Mouse (Mus musculus): ENCODE data around the gene Lrpprc. TPM values are rescaled to one million over a fixed set of nuclear protein-coding genes. Genes with fewer than 3 reads are reported as not detected.
A peak's percentile ranks its signal among the peaks of the same experiment; 100 is the strongest.

The Lrpprc gene
- polyA plus RNA-seq, 1 experiment: 5.4 TPM

DNA sequence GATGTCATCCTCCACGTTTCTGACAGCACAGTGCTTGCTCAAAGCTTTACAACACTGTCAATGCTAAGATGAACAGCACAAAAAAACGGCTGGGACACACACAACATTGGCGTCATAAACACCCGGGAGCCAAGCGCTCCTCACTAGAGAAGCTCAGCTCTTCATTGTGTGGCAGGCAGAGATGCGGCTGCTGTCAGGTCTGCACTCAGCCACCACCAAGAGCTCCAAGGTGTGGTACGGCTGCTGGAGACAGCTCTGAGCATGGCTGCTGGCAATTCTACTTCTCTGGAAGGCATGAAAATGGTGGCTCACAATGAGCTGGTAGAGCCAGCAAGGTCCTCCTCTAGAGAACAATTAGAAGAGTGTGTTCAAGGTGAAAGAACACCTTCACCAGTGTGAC lies 81.8 kb downstream of the Lrpprc start:
- H3K4me1 ChIP-seq (ENCODE audit: control insufficient read depth, insufficient read depth, insufficient read length): no peaks in the 10 kb centered on the region

DNA sequence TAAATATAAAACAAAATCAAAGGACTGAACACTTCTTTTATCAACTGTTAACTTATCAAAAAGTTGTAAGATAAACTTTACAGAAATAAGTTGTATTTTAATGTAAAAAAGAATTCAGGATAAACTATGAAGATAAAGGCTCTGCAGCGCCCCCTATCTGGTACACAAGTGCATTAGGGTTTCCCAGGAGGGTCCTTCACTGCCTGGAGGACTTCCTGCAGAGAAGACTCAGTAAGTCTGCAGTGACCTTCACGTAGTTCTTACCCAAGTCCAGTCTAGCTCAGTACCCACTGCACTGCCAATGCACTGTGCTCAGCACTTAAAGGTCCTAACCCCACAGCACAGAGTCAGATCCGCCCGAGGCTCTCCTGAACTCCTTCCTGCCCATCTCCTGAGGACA lies 83.2 kb downstream of the Lrpprc start:
- no peak overlapping the region for H3K4me3 ChIP-seq (ENCODE audit: extremely low read depth, insufficient read depth, insufficient read length)
- peaks cover 27% of the 10 kb centered on the region for H3K36me3 ChIP-seq (ENCODE audit: control insufficient read depth, insufficient read depth, low read length)
- WGBS: 84% methylated on average over 4 of the region's 4 CpGs
- TF ChIP-seq POLR2A (IDR thresholded peaks at IDR 0.05; ENCODE audit: low read depth, low read length): no peak
- no peak for TF ChIP-seq CTCF (IDR thresholded peaks at IDR 0.05; ENCODE audit: extremely low read depth, insufficient read depth, insufficient read length, insufficient replicate concordance)
- no peak overlapping the region for H3K27ac ChIP-seq (ENCODE audit: insufficient read depth, low read length)
- H3K4me1 ChIP-seq (ENCODE audit: control insufficient read depth, insufficient read depth, insufficient read length): no peaks in the 10 kb centered on the region
- no peaks in the 10 kb centered on the region for H3K27me3 ChIP-seq (ENCODE audit: control insufficient read depth, insufficient read depth, low read length)
- no peak for DNase-seq (ENCODE audit: low read depth in 1 of 2, low spot score in 2 of 2)

More for the DNA sequence above, 81.8 kb downstream of the Lrpprc start:
- Histone ChIP-seq H3K4me3 (ENCODE audit: extremely low read depth, insufficient read depth, insufficient read length) (no peak overlapping the region), H3K27ac (ENCODE audit: insufficient read depth, low read length) (no peak overlapping the region), H3K27me3 (ENCODE audit: control insufficient read depth, insufficient read depth, low read length) (no peaks in the 10 kb centered on the region), H3K36me3 (ENCODE audit: control insufficient read depth, insufficient read depth, low read length) (peaks cover 31% of the 10 kb centered on the region)
- WGBS: 91% methylated on average over 7 of the region's 7 CpGs
- DNase-seq (ENCODE audit: low read depth in 1 of 2, low spot score in 2 of 2): no peak
- TF ChIP-seq POLR2A (IDR thresholded peaks at IDR 0.05; ENCODE audit: low read depth, low read length): no peak
- TF ChIP-seq CTCF (IDR thresholded peaks at IDR 0.05; ENCODE audit: extremely low read depth, insufficient read depth, insufficient read length, insufficient replicate concordance): no peak

DNA sequence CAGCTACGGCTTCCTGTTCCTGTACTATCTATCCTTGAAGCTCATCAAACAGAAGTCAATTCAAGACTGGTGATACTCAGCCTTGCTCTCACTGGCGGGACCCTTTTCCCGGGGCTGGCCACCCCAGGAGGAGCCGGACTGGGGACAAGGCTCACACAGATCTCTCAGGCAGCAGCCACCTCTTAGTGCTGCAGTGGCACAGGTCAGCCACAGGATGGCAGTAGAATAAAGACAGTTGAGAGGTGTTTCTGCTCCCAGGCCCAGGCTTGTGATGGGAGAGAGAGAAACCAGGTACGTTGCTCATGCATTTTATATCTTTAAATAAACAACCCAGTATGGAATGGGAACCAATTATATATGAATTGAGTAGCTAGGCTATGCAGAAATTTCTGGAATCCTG lies 91.9 kb downstream of the Lrpprc start:
- TF ChIP-seq CTCF (IDR thresholded peaks at IDR 0.05; ENCODE audit: extremely low read depth, insufficient read depth, insufficient read length, insufficient replicate concordance) (peak; percentile 61; the same call in 1 of the 2 replicates), POLR2A (IDR thresholded peaks at IDR 0.05; ENCODE audit: low read depth, low read length) (no peak)
- WGBS: 33% methylated on average over 5 of the region's 5 CpGs
- no peak for DNase-seq (ENCODE audit: low read depth in 1 of 2, low spot score in 2 of 2)

DNA sequence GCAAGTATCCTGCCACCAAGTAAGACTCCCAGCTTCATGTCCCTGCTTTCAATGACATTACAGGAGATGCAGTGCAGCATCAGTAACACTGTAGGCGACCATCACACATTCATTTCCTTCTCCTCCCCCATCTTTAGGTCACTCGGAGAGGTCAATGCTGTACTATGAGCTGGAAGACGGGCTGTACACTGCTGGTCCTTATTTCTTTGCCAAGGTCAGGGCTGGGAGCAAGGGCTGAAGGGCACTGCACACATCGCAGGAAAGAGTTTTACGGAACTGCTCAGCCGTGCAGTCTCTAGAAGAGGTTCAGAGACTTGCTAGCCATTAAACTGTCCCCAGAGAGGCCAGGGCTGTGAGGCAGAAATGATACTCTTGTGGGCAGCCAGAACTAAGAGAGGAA lies 94.1 kb downstream of the Lrpprc start:
- no peak overlapping the region for H3K27ac ChIP-seq (ENCODE audit: insufficient read depth, low read length)
- 64% methylated on average over 6 of the region's 6 CpGs for WGBS
- no peak for TF ChIP-seq CTCF (IDR thresholded peaks at IDR 0.05; ENCODE audit: extremely low read depth, insufficient read depth, insufficient read length, insufficient replicate concordance)
- TF ChIP-seq POLR2A (IDR thresholded peaks at IDR 0.05; ENCODE audit: low read depth, low read length): no peak
- no peak overlapping the region for H3K4me3 ChIP-seq (ENCODE audit: extremely low read depth, insufficient read depth, insufficient read length)
- no peaks in the 10 kb centered on the region for H3K27me3 ChIP-seq (ENCODE audit: control insufficient read depth, insufficient read depth, low read length)
- H3K4me1 ChIP-seq (ENCODE audit: control insufficient read depth, insufficient read depth, insufficient read length): no peaks in the 10 kb centered on the region
- no peak for DNase-seq (ENCODE audit: low read depth in 1 of 2, low spot score in 2 of 2)
- no peaks in the 10 kb centered on the region for H3K36me3 ChIP-seq (ENCODE audit: control insufficient read depth, insufficient read depth, low read length)

More for the DNA sequence above, 91.9 kb downstream of the Lrpprc start:
- H3K36me3 ChIP-seq (ENCODE audit: control insufficient read depth, insufficient read depth, low read length): peaks cover 2% of the 10 kb centered on the region
- H3K27me3 ChIP-seq (ENCODE audit: control insufficient read depth, insufficient read depth, low read length): no peaks in the 10 kb centered on the region
- no peak overlapping the region for H3K27ac ChIP-seq (ENCODE audit: insufficient read depth, low read length)
- no peaks in the 10 kb centered on the region for H3K4me1 ChIP-seq (ENCODE audit: control insufficient read depth, insufficient read depth, insufficient read length)
- H3K4me3 ChIP-seq (ENCODE audit: extremely low read depth, insufficient read depth, insufficient read length): no peak overlapping the region

DNA sequence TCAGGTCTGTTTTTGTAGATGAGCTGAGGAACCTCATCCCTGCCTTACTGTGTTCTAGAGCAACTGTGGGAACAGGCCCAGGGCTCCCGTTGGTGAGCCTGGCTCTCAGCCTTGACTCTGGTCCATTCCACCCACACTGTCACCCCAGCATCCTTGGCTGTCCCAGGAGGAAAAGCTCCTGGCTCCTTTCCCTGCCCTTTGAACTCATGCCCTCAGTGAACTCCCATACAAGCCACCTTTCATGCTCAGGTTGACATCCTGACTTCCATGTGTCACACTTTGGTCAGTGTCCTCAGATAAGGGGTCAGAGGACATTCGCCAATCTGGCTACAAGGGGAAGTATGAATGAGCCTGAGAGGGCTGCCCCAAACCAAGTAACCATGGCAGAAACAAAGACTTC lies 96.8 kb downstream of the Lrpprc start:
- no peak overlapping the region for H3K27ac ChIP-seq (ENCODE audit: insufficient read depth, low read length)
- H3K4me3 ChIP-seq (ENCODE audit: extremely low read depth, insufficient read depth, insufficient read length): no peak overlapping the region
- H3K36me3 ChIP-seq (ENCODE audit: control insufficient read depth, insufficient read depth, low read length): no peaks in the 10 kb centered on the region
- no peak for DNase-seq (ENCODE audit: low read depth in 1 of 2, low spot score in 2 of 2)
- no peaks in the 10 kb centered on the region for H3K4me1 ChIP-seq (ENCODE audit: control insufficient read depth, insufficient read depth, insufficient read length)
- no peaks in the 10 kb centered on the region for H3K27me3 ChIP-seq (ENCODE audit: control insufficient read depth, insufficient read depth, low read length)
- 79% methylated on average over 2 of the region's 2 CpGs for WGBS
- TF ChIP-seq CTCF (IDR thresholded peaks at IDR 0.05; ENCODE audit: extremely low read depth, insufficient read depth, insufficient read length, insufficient replicate concordance) (no peak), POLR2A (IDR thresholded peaks at IDR 0.05; ENCODE audit: low read depth, low read length) (no peak)

DNA sequence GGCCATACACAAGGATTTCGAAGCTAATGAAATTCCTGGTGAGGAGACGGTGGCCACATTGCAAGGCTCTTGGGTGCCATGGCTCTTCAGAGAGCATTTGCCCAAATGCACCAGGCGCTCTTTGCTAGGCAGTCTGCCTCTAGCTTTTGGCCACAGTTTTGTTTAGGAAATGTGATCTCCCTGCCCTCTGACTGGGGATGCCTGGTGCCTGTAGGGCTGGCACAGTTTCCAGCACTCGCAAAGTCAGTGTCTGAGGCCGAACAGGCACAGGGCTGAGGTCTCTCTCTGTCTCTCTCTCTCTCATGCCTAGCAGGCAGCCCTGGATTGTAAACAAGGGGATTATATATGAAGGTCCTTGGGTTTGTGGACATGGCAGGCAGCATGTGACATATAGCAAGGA lies 100.5 kb downstream of the Lrpprc start:
- H3K27ac ChIP-seq (ENCODE audit: insufficient read depth, low read length): no peak overlapping the region
- DNase-seq (ENCODE audit: low read depth in 1 of 2, low spot score in 2 of 2): no peak
- H3K36me3 ChIP-seq (ENCODE audit: control insufficient read depth, insufficient read depth, low read length): no peaks in the 10 kb centered on the region

DNA sequence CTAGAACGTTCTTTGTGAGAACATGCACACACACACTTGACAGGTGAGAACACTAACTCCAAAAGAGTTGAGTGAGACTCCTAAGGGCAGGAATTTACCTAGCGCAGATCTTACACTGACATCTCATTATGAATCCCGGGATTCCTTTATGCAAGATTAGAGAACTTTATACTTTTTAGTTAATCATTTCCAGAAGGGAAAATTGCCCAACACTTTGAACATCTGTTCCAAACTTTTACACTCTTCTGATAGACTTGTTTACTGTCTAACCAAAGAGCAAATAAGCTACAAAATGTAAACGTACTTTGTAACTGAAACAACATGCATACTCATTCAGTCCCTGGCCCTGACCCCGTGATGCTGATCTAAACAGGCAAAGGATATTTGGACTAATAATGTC lies 101.3 kb downstream of the Lrpprc start:
- H3K27ac ChIP-seq (ENCODE audit: insufficient read depth, low read length): no peak overlapping the region
- no peak for DNase-seq (ENCODE audit: low read depth in 1 of 2, low spot score in 2 of 2)
- no peak overlapping the region for H3K4me3 ChIP-seq (ENCODE audit: extremely low read depth, insufficient read depth, insufficient read length)
- 85% methylated on average over 5 of the region's 5 CpGs for WGBS
- no peaks in the 10 kb centered on the region for H3K27me3 ChIP-seq (ENCODE audit: control insufficient read depth, insufficient read depth, low read length)
- no peaks in the 10 kb centered on the region for H3K4me1 ChIP-seq (ENCODE audit: control insufficient read depth, insufficient read depth, insufficient read length)
- TF ChIP-seq POLR2A (IDR thresholded peaks at IDR 0.05; ENCODE audit: low read depth, low read length) (no peak), CTCF (IDR thresholded peaks at IDR 0.05; ENCODE audit: extremely low read depth, insufficient read depth, insufficient read length, insufficient replicate concordance) (no peak)
- no peaks in the 10 kb centered on the region for H3K36me3 ChIP-seq (ENCODE audit: control insufficient read depth, insufficient read depth, low read length)

More for the DNA sequence above, 100.5 kb downstream of the Lrpprc start:
- no peak overlapping the region for H3K4me3 ChIP-seq (ENCODE audit: extremely low read depth, insufficient read depth, insufficient read length)
- H3K27me3 ChIP-seq (ENCODE audit: control insufficient read depth, insufficient read depth, low read length): no peaks in the 10 kb centered on the region
- 94% methylated on average over 5 of the region's 5 CpGs for WGBS
- no peak for TF ChIP-seq CTCF (IDR thresholded peaks at IDR 0.05; ENCODE audit: extremely low read depth, insufficient read depth, insufficient read length, insufficient replicate concordance)
- no peak for TF ChIP-seq POLR2A (IDR thresholded peaks at IDR 0.05; ENCODE audit: low read depth, low read length)
- no peaks in the 10 kb centered on the region for H3K4me1 ChIP-seq (ENCODE audit: control insufficient read depth, insufficient read depth, insufficient read length)
